Mouse (Mus musculus) heart, adult 2 months (tissue): ENCODE data around the gene Slc22a22. TPM values are rescaled to one million over a fixed set of nuclear protein-coding genes. Genes with fewer than 3 reads are reported as not detected.

Experiments used
- DNase-seq, 2 experiments: peaks; one replicate each; pipeline ENCODE4 v3.0.0; 2021
- H3K27ac ChIP-seq: fragments of 200-600 bp; 2 replicates; pipeline ENCODE4 v1.8.1; 2022
- H3K27me3 ChIP-seq: fragments of 200-500 bp; 2 replicates; pipeline ENCODE4 v1.6.1; 2012; ENCODE audit warnings: mild to moderate bottlenecking, low read length, inconsistent platforms, mixed read lengths; ENCODE audit not compliant: control insufficient read depth, insufficient read depth
- H3K36me3 ChIP-seq: fragments of 200-500 bp; 2 replicates; pipeline ENCODE4 v1.6.1; 2012; ENCODE audit warnings: low read length, inconsistent platforms; ENCODE audit not compliant: control insufficient read depth, insufficient read depth
- H3K4me1 ChIP-seq: fragments of 200-500 bp; 2 replicates; pipeline ENCODE4 v1.6.1; 2011; ENCODE audit warnings: low read length; ENCODE audit not compliant: control insufficient read depth, insufficient read depth
- H3K4me3 ChIP-seq: fragments of 200-600 bp; 2 replicates; pipeline ENCODE4 v1.8.1; 2022
- H3K79me2 ChIP-seq: fragments of 200-500 bp; replicated peaks from 2 replicates; pipeline ENCODE4 v1.6.1; 2012; ENCODE audit warnings: mild to moderate bottlenecking, inconsistent platforms, low read length, moderate library complexity, mixed read lengths; ENCODE audit not compliant: control insufficient read depth, insufficient read depth
- H3K9ac ChIP-seq: fragments of 200-500 bp; 2 replicates; pipeline ENCODE4 v1.6.1; 2012; ENCODE audit warnings: low read depth, mild to moderate bottlenecking, control low read depth, inconsistent platforms, low read length, mixed read lengths
- CTCF ChIP-seq: fragments of 200-600 bp; IDR thresholded peaks from 2 replicates; pipeline ENCODE4 v1.8.1; 2022; ENCODE audit warnings: antibody characterized with exemption, mild to moderate bottlenecking, moderate library complexity
- EP300 ChIP-seq: fragments of 200-500 bp; IDR thresholded peaks from 2 replicates; pipeline ENCODE4 v1.6.1; 2011; ENCODE audit warnings: low read depth, low read length, control low read depth; ENCODE audit not compliant: insufficient read depth
- POLR2A ChIP-seq: fragments of 200-500 bp; IDR thresholded peaks from 2 replicates; pipeline ENCODE4 v1.6.1; 2011; ENCODE audit warnings: mild to moderate bottlenecking, low read depth, low read length, control low read depth; ENCODE audit not compliant: insufficient read depth
- WGBS: fragments of 180-500 bp; shearing (Covaris S2); methylation state at CpG from one replicate; pipeline ENCODE4 v1.1.7; 2018; 5-methylcytosine and 5-hydroxymethylcytosine counted together
- intact Hi-C: fragments of 180-260 bp; cut with DNase I; formaldehyde crosslinking; loops from one replicate; pipeline ENCODE4 v1.15.1; 2025
- polyA plus RNA-seq: library from polyadenylated mRNA; depleted of rRNA; stranded (reverse); fragments of >200 nt; gene quantifications from 2 replicates; pipeline ENCODE4 v1.2.3, GENCODE M21; 2012
- total RNA-seq, 2 experiments: library from RNA; stranded (reverse); gene quantifications; 2 replicates each; pipeline ENCODE4 v1.2.3; 2021

Slc22a22 gene
- total and polyA plus RNA-seq, 3 experiments, result not detected

DNA sequence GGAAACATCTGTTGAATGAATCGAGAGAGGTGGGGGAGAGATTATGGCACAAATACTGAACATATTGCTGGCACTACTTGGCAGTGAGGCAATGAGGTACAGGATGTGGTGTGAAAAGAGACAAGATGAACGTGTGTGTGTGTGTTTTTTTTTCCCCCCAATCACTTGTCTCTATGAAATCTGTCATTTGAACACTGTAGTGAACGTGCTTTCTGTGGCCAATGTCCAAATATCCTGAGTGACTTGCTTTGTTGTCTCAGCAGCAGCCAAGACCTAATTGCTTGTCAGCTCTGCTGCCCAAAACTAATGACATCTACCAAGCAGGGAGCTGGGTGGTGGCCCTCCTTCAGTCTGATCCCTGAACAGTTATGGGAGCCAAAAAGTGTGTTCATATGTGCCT is 136.9 kb downstream of the Slc22a22 start:
- TF ChIP-seq EP300 (no peak), POLR2A (no peak), CTCF (no peak)
- Histone ChIP-seq H3K79me2 (no peaks in the 10 kb centered on the region), H3K27me3 (no peaks in the 10 kb centered on the region), H3K4me3 (no peak overlapping the region), H3K27ac (no peak overlapping the region), H3K9ac (no peak overlapping the region), H3K4me1 (no peaks in the 10 kb centered on the region), H3K36me3 (no peaks in the 10 kb centered on the region)
- DNase-seq, result no peak
- intact Hi-C loops, result no loop called here
- WGBS, result 15% methylated on average over 3 of the region's 3 CpGs

DNA sequence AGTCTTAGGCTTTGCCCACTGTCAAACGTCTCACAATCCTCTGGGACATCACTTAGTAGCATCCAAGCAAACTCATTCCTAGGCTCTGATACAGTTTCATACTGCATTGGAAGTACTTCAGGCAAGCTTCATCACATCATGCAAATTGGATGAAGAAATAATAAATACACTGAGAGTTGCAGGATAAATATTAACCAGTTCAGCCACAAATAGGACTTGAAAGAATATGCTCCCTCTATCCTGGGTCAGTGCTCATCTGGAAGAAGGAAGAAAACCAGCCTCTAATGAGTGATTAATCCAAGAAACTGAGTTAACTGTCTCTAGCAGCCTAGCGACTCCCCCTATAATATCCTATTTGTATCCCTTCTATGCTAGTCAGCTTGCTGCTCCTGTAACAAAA is 146.1 kb downstream of the Slc22a22 start:
- no peaks in the 10 kb centered on the region for H3K79me2 ChIP-seq
- H3K27ac ChIP-seq, result no peak overlapping the region
- intact Hi-C loops, result no loop called here
- 80% methylated on average over 2 of the region's 2 CpGs for WGBS
- no peaks in the 10 kb centered on the region for H3K27me3 ChIP-seq
- H3K36me3 ChIP-seq, result no peaks in the 10 kb centered on the region
- no peaks in the 10 kb centered on the region for H3K4me1 ChIP-seq
- H3K4me3 ChIP-seq, result no peak overlapping the region
- no peak for TF ChIP-seq EP300
- no peak for TF ChIP-seq POLR2A
- TF ChIP-seq CTCF, result no peak
- no peak overlapping the region for H3K9ac ChIP-seq
- DNase-seq, result no peak

DNA sequence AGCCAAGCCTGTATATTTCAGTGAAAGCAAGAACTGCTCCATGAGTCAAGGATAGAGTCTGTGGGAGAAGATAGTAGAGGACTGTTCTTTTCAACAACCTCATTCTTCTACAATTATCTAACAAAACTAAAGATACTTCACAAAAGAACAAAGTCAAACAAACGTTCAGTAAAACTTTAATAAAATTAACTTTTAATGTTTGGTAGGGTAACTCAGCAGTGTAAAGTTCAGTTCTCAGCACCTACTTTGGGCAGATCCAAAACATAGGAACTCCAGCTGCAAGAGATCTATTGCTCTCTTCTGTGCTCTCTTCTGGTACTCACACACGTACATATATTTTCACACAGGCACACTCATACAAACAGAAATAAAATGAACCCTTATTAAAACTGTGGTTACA is 159.4 kb downstream of the Slc22a22 start:
- Histone ChIP-seq H3K36me3 (no peaks in the 10 kb centered on the region), H3K27me3 (no peaks in the 10 kb centered on the region), H3K4me1 (no peaks in the 10 kb centered on the region), H3K4me3 (no peak overlapping the region), H3K79me2 (no peaks in the 10 kb centered on the region), H3K27ac (no peak overlapping the region), H3K9ac (no peak overlapping the region)
- intact Hi-C loops, result no loop called here
- TF ChIP-seq CTCF, result no peak
- TF ChIP-seq EP300, result no peak
- no peak for TF ChIP-seq POLR2A
- no peak for DNase-seq
- 74% methylated on average over 2 of the region's 2 CpGs for WGBS

DNA sequence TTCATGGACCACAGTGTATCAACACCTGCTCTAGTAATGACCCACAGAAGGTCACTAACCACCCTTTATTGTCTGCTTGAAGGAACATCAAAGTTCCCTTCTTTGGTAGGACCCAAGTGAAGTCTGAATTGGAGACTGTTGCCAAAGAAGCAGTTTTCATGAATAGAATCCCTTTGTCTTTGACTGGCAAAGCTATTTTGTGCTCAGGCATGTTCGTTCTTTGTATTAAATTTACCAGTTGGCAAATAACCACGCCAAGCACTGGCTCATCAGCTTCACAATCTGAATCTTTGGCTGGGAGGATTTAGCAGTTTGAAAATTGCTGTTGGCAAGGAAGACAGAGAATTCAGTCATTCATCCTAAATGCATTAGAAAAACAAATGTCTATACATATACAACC is 160.9 kb downstream of the Slc22a22 start:
- intact Hi-C loops, result no loop called here
- H3K4me1 ChIP-seq, result no peaks in the 10 kb centered on the region
- TF ChIP-seq CTCF (no peak), EP300 (no peak), POLR2A (no peak)
- no peaks in the 10 kb centered on the region for H3K79me2 ChIP-seq
- no peak overlapping the region for H3K27ac ChIP-seq
- no peak for DNase-seq
- H3K4me3 ChIP-seq, result no peak overlapping the region
- WGBS, result 79% methylated on average over 2 of the region's 2 CpGs
- no peak overlapping the region for H3K9ac ChIP-seq
- no peaks in the 10 kb centered on the region for H3K27me3 ChIP-seq
- no peaks in the 10 kb centered on the region for H3K36me3 ChIP-seq

DNA sequence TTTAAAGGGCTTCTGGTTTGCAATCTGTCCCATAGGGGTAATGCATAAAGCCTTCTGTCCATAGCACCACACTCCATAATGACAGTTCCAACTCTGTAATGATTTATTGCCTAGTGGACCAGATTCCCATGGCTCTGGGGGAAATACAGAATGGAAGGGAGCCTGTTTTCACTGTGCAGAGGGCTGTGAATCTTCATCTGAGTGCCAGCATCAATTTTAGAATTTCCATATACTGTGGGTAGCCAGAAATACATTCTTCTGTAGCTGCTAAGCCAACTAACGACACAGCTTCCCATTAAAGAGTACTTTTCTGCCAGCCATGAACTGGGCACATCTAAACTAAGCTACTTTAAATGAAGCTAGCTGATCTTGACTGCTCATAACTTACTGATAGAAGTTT is 174.7 kb downstream of the Slc22a22 start:
- H3K4me3 ChIP-seq, result no peak overlapping the region
- H3K9ac ChIP-seq, result no peak overlapping the region
- no peaks in the 10 kb centered on the region for H3K4me1 ChIP-seq
- H3K36me3 ChIP-seq, result no peaks in the 10 kb centered on the region
- WGBS, result 75% methylated on average over 1 of the region's 1 CpGs
- DNase-seq, result no peak
- TF ChIP-seq CTCF, result no peak
- no peak for TF ChIP-seq EP300
- TF ChIP-seq POLR2A, result no peak
- intact Hi-C loops, result no loop called here
- H3K79me2 ChIP-seq, result no peaks in the 10 kb centered on the region
- H3K27ac ChIP-seq, result no peak overlapping the region
- H3K27me3 ChIP-seq, result no peaks in the 10 kb centered on the region

DNA sequence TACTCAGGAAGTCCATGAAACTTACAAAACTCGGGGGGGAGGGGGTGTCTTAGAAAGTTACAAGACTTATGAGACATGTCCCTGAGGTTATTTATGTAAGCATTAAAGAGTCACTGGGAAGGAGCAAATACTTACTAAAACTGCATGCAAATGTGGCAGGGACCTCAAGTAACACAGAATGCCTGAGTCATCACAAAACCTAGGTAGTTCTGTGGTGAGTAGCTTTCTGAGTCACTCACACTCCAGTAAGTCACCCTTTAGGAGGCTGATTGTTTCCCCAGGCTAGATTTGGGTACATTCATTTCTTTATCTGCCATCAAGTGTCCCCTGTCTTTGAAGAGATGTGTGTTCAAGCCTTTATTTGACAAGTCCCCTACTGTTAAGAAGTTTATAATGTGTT is 198.9 kb downstream of the Slc22a22 start:
- no peaks in the 10 kb centered on the region for H3K4me1 ChIP-seq
- no peaks in the 10 kb centered on the region for H3K79me2 ChIP-seq
- H3K27ac ChIP-seq, result no peak overlapping the region
- no peak overlapping the region for H3K4me3 ChIP-seq
- H3K36me3 ChIP-seq, result no peaks in the 10 kb centered on the region
- H3K9ac ChIP-seq, result no peak overlapping the region
- WGBS, result 52% methylated on average over 1 of the region's 1 CpGs
- intact Hi-C loops, result no loop called here
- DNase-seq, result no peak
- TF ChIP-seq EP300 (no peak), POLR2A (no peak), CTCF (no peak)
- H3K27me3 ChIP-seq, result no peaks in the 10 kb centered on the region
